Mouse (Mus musculus) embryonic facial prominence, embryonic 13.5 days (tissue): ENCODE measurements around the gene Fgfr2. TPM values are rescaled to one million over a fixed set of nuclear protein-coding genes. Genes with fewer than 3 reads are reported as not detected.

Source experiments
- ATAC-seq: fragments of 200-750 bp; cut with Nextera tagmentation; 2 replicates; pipeline ENCODE4 v1.8.0; 2017; ENCODE audit warnings: low read depth; ENCODE audit not compliant: insufficient number of reproducible peaks, insufficient read depth, low FRiP score, low TSS enrichment
- H3K27ac ChIP-seq: fragments of 300-500 bp; sonication (generic); 2 replicates; pipeline ENCODE4 v1.5.1; 2015; ENCODE audit warnings: moderate library complexity, mild to moderate bottlenecking, inconsistent platforms
- H3K27me3 ChIP-seq: fragments of 300-500 bp; sonication (generic); 2 replicates; pipeline ENCODE4 v1.6.1; 2015; ENCODE audit warnings: mild to moderate bottlenecking, inconsistent platforms
- H3K36me3 ChIP-seq: fragments of 300-500 bp; sonication (generic); 2 replicates; pipeline ENCODE4 v1.6.1; 2015; ENCODE audit warnings: mild to moderate bottlenecking, inconsistent platforms
- H3K4me1 ChIP-seq: fragments of 300-500 bp; sonication (generic); 2 replicates; pipeline ENCODE4 v1.6.1; 2015; ENCODE audit warnings: inconsistent platforms
- H3K4me2 ChIP-seq: fragments of 300-500 bp; sonication (generic); 2 replicates; pipeline ENCODE4 v1.6.1; 2015; ENCODE audit warnings: moderate library complexity, mild to moderate bottlenecking, inconsistent platforms
- H3K4me3 ChIP-seq: fragments of 300-500 bp; sonication (generic); 2 replicates; pipeline ENCODE4 v1.5.1; 2015; ENCODE audit warnings: mild to moderate bottlenecking, inconsistent platforms
- H3K9ac ChIP-seq: fragments of 300-500 bp; sonication (generic); 2 replicates; pipeline ENCODE4 v1.6.1; 2015; ENCODE audit warnings: mild to moderate bottlenecking, inconsistent platforms
- H3K9me3 ChIP-seq: fragments of 300-500 bp; sonication (generic); 2 replicates; pipeline ENCODE4 v1.6.1; 2016; ENCODE audit warnings: inconsistent platforms
- WGBS: fragments of 180-500 bp; shearing (Covaris S2); methylation state at CpG from one replicate; pipeline ENCODE4 v1.1.7; 2015; ENCODE audit warnings: mixed read lengths; 5-methylcytosine and 5-hydroxymethylcytosine counted together
- polyA plus RNA-seq: library from polyadenylated mRNA; unstranded; fragments of >200 nt; fragmentation: Nextera tagmentation; extraction: Ambion mirVana; gene quantifications from 2 replicates; pipeline ENCODE4 v1.2.1, GENCODE M21; 2015

Gene Fgfr2
- polyA plus RNA-seq, 1 experiment from 2014 or later = 174 TPM

GRCm38 (mm10) chr7:132158321-132159025 is 964.7 kb downstream of the Fgfr2 start:
- no peak for ATAC-seq

DNA sequence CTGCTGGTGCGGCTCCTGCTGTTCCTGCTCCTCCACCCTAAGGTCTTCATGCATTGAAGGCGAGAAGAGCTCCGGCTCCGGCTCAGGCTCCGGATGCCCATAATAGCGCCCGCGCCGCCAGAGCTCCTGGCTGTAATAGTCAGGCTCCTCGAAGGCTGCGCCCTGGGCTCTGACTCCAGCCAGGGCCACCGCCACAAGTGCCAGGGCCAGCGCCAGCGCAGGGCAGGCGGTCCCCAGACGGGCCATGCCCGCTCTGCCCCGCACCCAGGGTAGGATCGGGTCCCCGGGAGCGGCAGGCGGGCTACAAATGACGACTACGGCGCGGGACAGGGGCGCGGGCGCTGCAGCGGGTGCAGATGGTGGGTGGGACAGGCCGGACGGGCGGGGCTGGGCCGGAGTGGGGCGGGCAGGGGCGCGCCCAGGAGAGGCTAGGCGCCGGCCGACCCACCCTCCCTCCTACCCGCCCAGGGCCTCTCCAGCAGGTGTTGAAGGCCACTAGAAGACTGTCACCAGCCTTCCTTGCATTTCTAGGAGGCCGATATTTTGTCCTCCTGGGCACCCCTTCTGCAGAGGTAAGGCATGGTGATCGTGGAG is 968.7 kb downstream of the Fgfr2 start, which contains the start of gene Cpxm2:
TSS of gene Cpxm2 (minus strand) at position 372 of the 594 bp plus-strand sequence.
- Histone ChIP-seq H3K9me3 (no peaks in the 10 kb centered on the region), H3K4me3 (peak within 1 kb of the TSS; percentile 55), H3K27ac (peak within 1 kb of the TSS; percentile 36), H3K4me2 (peak within 1 kb of the TSS; percentile 89), H3K36me3 (no peaks in the 10 kb centered on the region), H3K9ac (peak within 1 kb of the TSS; percentile 77), H3K4me1 (peaks cover 17% of the 10 kb centered on the region), H3K27me3 (peaks cover 44% of the 10 kb centered on the region)
- WGBS = 2% methylated on average over 41 of the region's 43 CpGs
- ATAC-seq = no peak

More at GRCm38 (mm10) chr7:132158321-132159025, 964.7 kb downstream of the Fgfr2 start:
- no peak overlapping the region for H3K4me3 ChIP-seq
- no peak overlapping the region for H3K4me2 ChIP-seq
- no peak overlapping the region for H3K27ac ChIP-seq
- peaks cover 35% of the 10 kb centered on the region for H3K27me3 ChIP-seq
- no peaks in the 10 kb centered on the region for H3K36me3 ChIP-seq
- no peaks in the 10 kb centered on the region for H3K9me3 ChIP-seq
- 83% methylated on average over 9 of the region's 9 CpGs for WGBS
- H3K9ac ChIP-seq = no peak overlapping the region
- peaks cover 16% of the 10 kb centered on the region for H3K4me1 ChIP-seq

DNA sequence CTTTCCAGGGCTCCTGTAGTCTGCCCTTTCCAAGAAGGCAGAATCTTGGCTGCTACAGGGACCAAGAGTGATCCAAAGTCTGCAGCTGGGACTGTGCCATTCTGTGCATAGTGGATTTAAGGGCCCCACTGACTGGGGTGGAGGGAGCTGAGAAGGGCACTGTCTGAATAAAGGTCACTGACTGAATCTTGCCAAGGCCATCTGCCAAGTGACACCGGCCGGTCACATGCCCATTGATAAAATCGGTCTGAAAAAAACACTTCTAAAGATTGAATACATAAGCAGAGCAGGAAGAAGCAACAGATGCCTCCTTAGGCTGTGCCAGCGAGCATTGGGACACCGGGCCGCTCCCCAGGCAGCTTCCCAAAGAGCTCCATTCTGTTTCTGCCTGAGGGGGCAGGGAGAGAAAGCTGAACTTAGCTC is 969.4 kb downstream of the Fgfr2 start:
- Histone ChIP-seq H3K27ac (0 out of 2 replicates have a peak overlapping the region, but pooled peaks have one; percentile 36), H3K4me1 (peaks cover 17% of the 10 kb centered on the region)

GRCm38 (mm10) chr7:132145227-132145800 is 977.8 kb downstream of the Fgfr2 start:
- Histone ChIP-seq H3K36me3 (no peaks in the 10 kb centered on the region), H3K4me1 (peaks cover 34% of the 10 kb centered on the region), H3K4me3 (no peak overlapping the region), H3K4me2 (peak overlapping the region; percentile 3), H3K9me3 (no peaks in the 10 kb centered on the region), H3K27ac (peak overlapping the region; percentile 83), H3K9ac (no peak overlapping the region), H3K27me3 (no peaks in the 10 kb centered on the region; the same call in 1 of the 2 replicates)
- peak; percentile 79; the same call in 1 of the 2 replicates for ATAC-seq
- WGBS = 28% methylated on average over 15 of the region's 15 CpGs

More for the DNA sequence above, 969.4 kb downstream of the Fgfr2 start:
- Histone ChIP-seq H3K9me3 (no peaks in the 10 kb centered on the region), H3K9ac (peak overlapping the region; percentile 77), H3K4me2 (peak overlapping the region; percentile 89), H3K27me3 (peaks cover 44% of the 10 kb centered on the region), H3K36me3 (no peaks in the 10 kb centered on the region), H3K4me3 (peak overlapping the region; percentile 55)
- no peak for ATAC-seq
- WGBS = 24% methylated on average over 6 of the region's 6 CpGs

- Histone ChIP-seq H3K36me3 (peaks cover 3% of the 10 kb centered on the region; the same call in 1 of the 2 replicates), H3K27me3 (no peaks in the 10 kb centered on the region), H3K4me2 (no peak overlapping the region), H3K9ac (no peak overlapping the region), H3K4me1 (no peaks in the 10 kb centered on the region), H3K27ac (no peak overlapping the region), H3K4me3 (no peak overlapping the region), H3K9me3 (0 out of 2 replicates have a peak, but pooled peaks cover 2% of the 10 kb centered on the region)
- 71% methylated on average over 6 of the region's 6 CpGs for WGBS
- ATAC-seq = no peak
These were observed 994.5 kb downstream of the Fgfr2 start for GRCm38 (mm10) chr7:132128687-132129086.

- ATAC-seq = no peak
- H3K36me3 ChIP-seq = no peaks in the 10 kb centered on the region
- 0 out of 2 replicates have a peak, but pooled peaks cover 12% of the 10 kb centered on the region for H3K27me3 ChIP-seq
- no peak overlapping the region for H3K9ac ChIP-seq
- WGBS = 74% methylated on average over 7 of the region's 7 CpGs
- no peaks in the 10 kb centered on the region for H3K9me3 ChIP-seq
- no peak overlapping the region for H3K27ac ChIP-seq
- no peaks in the 10 kb centered on the region for H3K4me1 ChIP-seq
- H3K4me2 ChIP-seq = no peak overlapping the region
- H3K4me3 ChIP-seq = no peak overlapping the region
These were observed 998.2 kb downstream of the Fgfr2 start for GRCm38 (mm10) chr7:132124948-132125347.

DNA sequence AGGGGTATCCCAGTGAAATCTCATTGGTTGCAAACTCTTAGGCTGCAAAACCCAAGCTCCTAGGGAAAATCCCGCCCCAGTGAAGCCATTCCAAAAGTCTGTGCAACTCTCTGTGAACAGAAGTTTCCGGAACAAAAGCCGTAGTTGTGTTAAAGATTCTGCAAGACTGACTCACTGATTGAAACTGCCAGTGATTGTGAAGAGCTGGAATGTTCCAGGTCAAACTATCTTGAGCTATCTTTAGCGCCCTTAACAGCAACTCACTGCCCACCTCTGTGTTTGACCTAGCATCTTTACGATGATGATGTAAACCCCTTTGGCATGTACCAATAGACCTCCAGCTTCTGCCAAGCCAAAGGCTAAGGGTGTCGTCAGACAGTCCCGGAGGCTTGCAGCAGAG is 999.9 kb downstream of the Fgfr2 start:
- Histone ChIP-seq H3K27ac (no peak overlapping the region), H3K36me3 (no peaks in the 10 kb centered on the region), H3K27me3 (0 out of 2 replicates have a peak, but pooled peaks cover 12% of the 10 kb centered on the region), H3K4me3 (no peak overlapping the region), H3K9ac (no peak overlapping the region), H3K9me3 (no peaks in the 10 kb centered on the region), H3K4me2 (no peak overlapping the region), H3K4me1 (peaks cover 2% of the 10 kb centered on the region; the same call in 1 of the 2 replicates)
- WGBS = 89% methylated on average over 7 of the region's 7 CpGs
- ATAC-seq = no peak

- H3K27ac ChIP-seq = no peak overlapping the region
- H3K27me3 ChIP-seq = 0 out of 2 replicates have a peak, but pooled peaks cover 12% of the 10 kb centered on the region
- WGBS = 72% methylated on average over 4 of the region's 4 CpGs
- H3K36me3 ChIP-seq = no peaks in the 10 kb centered on the region
- H3K4me2 ChIP-seq = no peak overlapping the region
- peaks cover 11% of the 10 kb centered on the region; the same call in 1 of the 2 replicates for H3K4me1 ChIP-seq
- H3K9ac ChIP-seq = no peak overlapping the region
- H3K9me3 ChIP-seq = no peaks in the 10 kb centered on the region
- no peak for ATAC-seq
- no peak overlapping the region for H3K4me3 ChIP-seq
These were observed 1003.3 kb downstream of the Fgfr2 start for GRCm38 (mm10) chr7:132119817-132120216.

- no peak overlapping the region for H3K4me3 ChIP-seq
- WGBS = 74% methylated on average over 5 of the region's 5 CpGs
- ATAC-seq = no peak
- H3K4me1 ChIP-seq = peaks cover 5% of the 10 kb centered on the region; the same call in 1 of the 2 replicates
- no peak overlapping the region for H3K27ac ChIP-seq
- no peaks in the 10 kb centered on the region for H3K9me3 ChIP-seq
- 0 out of 2 replicates have a peak, but pooled peaks cover 4% of the 10 kb centered on the region for H3K27me3 ChIP-seq
- no peak overlapping the region for H3K9ac ChIP-seq
- no peak overlapping the region for H3K4me2 ChIP-seq
- H3K36me3 ChIP-seq = no peaks in the 10 kb centered on the region
These were observed 1011.4 kb downstream of the Fgfr2 start for GRCm38 (mm10) chr7:132111770-132112169.

- 0 out of 2 replicates have a peak, but pooled peaks cover 4% of the 10 kb centered on the region for H3K27me3 ChIP-seq
- WGBS = 34% methylated on average over 3 of the region's 3 CpGs
- no peak for ATAC-seq
These were observed 1012.8 kb downstream of the Fgfr2 start for GRCm38 (mm10) chr7:132110308-132110707.

GRCm38 (mm10) chr7:132106891-132107290 is 1016.3 kb downstream of the Fgfr2 start:
- Histone ChIP-seq H3K9ac (no peak overlapping the region), H3K4me1 (peaks cover 8% of the 10 kb centered on the region; the same call in 1 of the 2 replicates), H3K9me3 (no peaks in the 10 kb centered on the region), H3K27ac (no peak overlapping the region), H3K4me3 (no peak overlapping the region), H3K27me3 (0 out of 2 replicates have a peak, but pooled peaks cover 4% of the 10 kb centered on the region), H3K4me2 (no peak overlapping the region), H3K36me3 (no peaks in the 10 kb centered on the region)
- ATAC-seq = no peak
- 79% methylated on average over 4 of the region's 4 CpGs for WGBS

More at GRCm38 (mm10) chr7:132110308-132110707, 1012.8 kb downstream of the Fgfr2 start:
- Histone ChIP-seq H3K9me3 (no peaks in the 10 kb centered on the region), H3K27ac (no peak overlapping the region), H3K36me3 (no peaks in the 10 kb centered on the region), H3K9ac (no peak overlapping the region), H3K4me3 (no peak overlapping the region), H3K4me1 (peaks cover 5% of the 10 kb centered on the region; the same call in 1 of the 2 replicates), H3K4me2 (no peak overlapping the region)
